Mouse (Mus musculus): ENCODE data around the gene Tssk2. TPM values are rescaled to one million over a fixed set of nuclear protein-coding genes. Genes with fewer than 3 reads are reported as not detected.

Gene Tssk2
- polyA plus RNA-seq, 1 experiment from 2014 or later, result not detected

DNA sequence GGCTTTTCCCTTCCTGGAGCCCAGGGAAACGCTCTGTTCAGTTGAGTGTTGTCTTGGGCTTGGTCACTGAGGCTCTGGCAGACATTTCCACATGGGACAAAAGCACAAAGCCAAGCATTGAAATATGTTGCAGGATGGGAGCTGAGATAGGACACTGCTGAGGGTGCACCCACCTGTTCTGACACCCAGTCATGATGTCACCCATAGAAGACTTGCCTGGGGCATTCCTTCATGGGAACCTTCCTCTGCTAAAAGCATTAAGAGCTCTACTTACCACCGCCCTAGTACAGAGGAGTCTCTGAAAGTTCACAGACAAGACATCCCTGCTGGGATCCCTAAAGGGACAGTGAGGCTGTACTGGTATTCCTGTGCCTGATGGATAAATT, 8.1 kb upstream of the Tssk2 start:
- peak overlapping the region; percentile 95 for H3K4me3 ChIP-seq (ENCODE audit: low read depth, low read length)
- H3K4me2 ChIP-seq (ENCODE audit: low read length), result peak overlapping the region; percentile 97
- H3K4me1 ChIP-seq (ENCODE audit: control insufficient read depth, insufficient read depth, low read length), result peaks cover 18% of the 10 kb centered on the region
- no peaks in the 10 kb centered on the region for H3K27me3 ChIP-seq (ENCODE audit: control insufficient read depth, insufficient read depth, low read depth, low read length)
- 39% methylated on average over 2 of the region's 2 CpGs for WGBS
- no peak overlapping the region for H3K27ac ChIP-seq (ENCODE audit: low read length)
- ATAC-seq, result no peak
- peak overlapping the region; percentile 100 for H3K9ac ChIP-seq (ENCODE audit: low read depth, low read length)
- no peaks in the 10 kb centered on the region for H3K36me3 ChIP-seq (ENCODE audit: control insufficient read depth, insufficient read depth, low read length)
- H3K9me3 ChIP-seq (replicated peaks; ENCODE audit: control insufficient read depth, low read length, poor library complexity, severe bottlenecking), result no peaks in the 10 kb centered on the region

DNA sequence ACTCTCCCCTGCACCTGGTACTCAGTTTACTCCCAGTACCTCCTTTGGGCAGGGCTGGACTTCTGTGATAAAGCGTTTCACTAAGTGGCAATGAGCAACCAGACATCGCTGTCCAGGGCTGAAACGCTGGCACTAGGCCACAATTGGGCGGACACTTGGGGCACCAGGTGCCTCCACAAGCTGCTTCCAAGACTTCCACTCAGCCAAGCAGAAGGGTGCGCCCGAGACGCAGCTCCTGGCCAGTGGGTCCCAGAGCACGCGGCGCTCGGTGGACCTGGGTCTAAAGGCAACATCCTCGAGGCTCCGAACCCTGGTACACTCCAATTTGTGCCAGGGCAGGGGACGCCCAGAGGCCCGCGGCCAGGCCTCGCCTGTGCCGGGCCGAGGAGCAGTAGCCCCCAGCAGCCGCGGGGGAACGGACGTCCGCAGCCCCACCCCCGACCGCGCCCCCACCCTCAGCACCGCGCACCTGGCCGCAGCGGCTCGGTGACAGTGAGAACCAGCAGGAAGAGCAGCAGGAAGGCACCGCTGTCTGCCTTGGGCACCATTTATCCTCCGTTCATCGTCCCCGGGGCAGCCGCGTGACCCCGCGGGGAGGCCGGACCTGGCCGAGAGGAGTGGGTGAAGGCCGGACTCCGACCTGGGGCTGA, 7.4 kb upstream of the Tssk2 start:
- no peaks in the 10 kb centered on the region for H3K36me3 ChIP-seq (ENCODE audit: control insufficient read depth, insufficient read depth, low read length)
- H3K4me3 ChIP-seq (ENCODE audit: low read depth, low read length), result peak overlapping the region; percentile 95
- H3K27me3 ChIP-seq (ENCODE audit: control insufficient read depth, insufficient read depth, low read depth, low read length), result no peaks in the 10 kb centered on the region
- ATAC-seq, result peak; percentile 63
- no peaks in the 10 kb centered on the region for H3K9me3 ChIP-seq (replicated peaks; ENCODE audit: control insufficient read depth, low read length, poor library complexity, severe bottlenecking)
- WGBS, result 0% methylated on average over 33 of the region's 44 CpGs
- H3K4me2 ChIP-seq (ENCODE audit: low read length), result peak overlapping the region; percentile 97
- peaks cover 18% of the 10 kb centered on the region for H3K4me1 ChIP-seq (ENCODE audit: control insufficient read depth, insufficient read depth, low read length)
- H3K9ac ChIP-seq (ENCODE audit: low read depth, low read length), result peak overlapping the region; percentile 100
- H3K27ac ChIP-seq (ENCODE audit: low read length), result peak overlapping the region; percentile 98

- Histone ChIP-seq H3K27ac (ENCODE audit: low read length) (peak within 1 kb of the TSS; percentile 98), H3K36me3 (ENCODE audit: control insufficient read depth, insufficient read depth, low read length) (no peaks in the 10 kb centered on the region), H3K4me1 (ENCODE audit: control insufficient read depth, insufficient read depth, low read length) (peaks cover 18% of the 10 kb centered on the region), H3K4me2 (ENCODE audit: low read length) (peak within 1 kb of the TSS; percentile 97), H3K9ac (ENCODE audit: low read depth, low read length) (peak within 1 kb of the TSS; percentile 100), H3K9me3 (replicated peaks; ENCODE audit: control insufficient read depth, low read length, poor library complexity, severe bottlenecking) (no peaks in the 10 kb centered on the region), H3K4me3 (ENCODE audit: low read depth, low read length) (peak within 1 kb of the TSS; percentile 95), H3K27me3 (ENCODE audit: control insufficient read depth, insufficient read depth, low read depth, low read length) (no peaks in the 10 kb centered on the region)
- ATAC-seq, result peak; percentile 98
- WGBS, result under 1% methylated on average over 35 of the region's 38 CpGs
These were observed 6.9 kb upstream of the Tssk2 start, which contains the start of gene Gm20518 for GRCm38 (mm10) chr16:17891567-17891959. Gene Gm20518 (minus strand): TSS chr16:17891671.

- H3K27ac ChIP-seq (ENCODE audit: low read length), result no peak overlapping the region
- H3K4me3 ChIP-seq (ENCODE audit: low read depth, low read length), result no peak overlapping the region
- no peaks in the 10 kb centered on the region for H3K9me3 ChIP-seq (replicated peaks; ENCODE audit: control insufficient read depth, low read length, poor library complexity, severe bottlenecking)
- H3K4me2 ChIP-seq (ENCODE audit: low read length), result no peak overlapping the region
- 81% methylated on average over 3 of the region's 3 CpGs for WGBS
- H3K9ac ChIP-seq (ENCODE audit: low read depth, low read length), result no peak overlapping the region
- no peaks in the 10 kb centered on the region for H3K27me3 ChIP-seq (ENCODE audit: control insufficient read depth, insufficient read depth, low read depth, low read length)
- no peaks in the 10 kb centered on the region for H3K36me3 ChIP-seq (ENCODE audit: control insufficient read depth, insufficient read depth, low read length)
- no peak for ATAC-seq
- H3K4me1 ChIP-seq (ENCODE audit: control insufficient read depth, insufficient read depth, low read length), result peaks cover 18% of the 10 kb centered on the region
These were observed 5.8 kb upstream of the Tssk2 start for GRCm38 (mm10) chr16:17892606-17893005.

- H3K4me1 ChIP-seq (ENCODE audit: control insufficient read depth, insufficient read depth, low read length), result peaks cover 18% of the 10 kb centered on the region
- no peak within 1 kb of the TSS for H3K4me2 ChIP-seq (ENCODE audit: low read length)
- 77% methylated on average over 2 of the region's 2 CpGs for whole genome bisulfite sequencing
- ATAC-seq, result no peak
- H3K27ac ChIP-seq (ENCODE audit: low read length), result no peak within 1 kb of the TSS
- H3K4me3 ChIP-seq (ENCODE audit: low read depth, low read length), result no peak within 1 kb of the TSS
- no peak within 1 kb of the TSS for H3K9ac ChIP-seq (ENCODE audit: low read depth, low read length)
- no peaks in the 10 kb centered on the region for H3K27me3 ChIP-seq (ENCODE audit: control insufficient read depth, insufficient read depth, low read depth, low read length)
- no peaks in the 10 kb centered on the region; the same call in 1 of the 2 replicates for H3K36me3 ChIP-seq (ENCODE audit: control insufficient read depth, insufficient read depth, low read length)
- H3K9me3 ChIP-seq (replicated peaks; ENCODE audit: control insufficient read depth, low read length, poor library complexity, severe bottlenecking), result no peaks in the 10 kb centered on the region
These were observed 4.5 kb upstream of the Tssk2 start, which contains the start of gene Tssk1 for GRCm38 (mm10) chr16:17893923-17894322. Gene Tssk1 (plus strand): TSS chr16:17894223.

DNA sequence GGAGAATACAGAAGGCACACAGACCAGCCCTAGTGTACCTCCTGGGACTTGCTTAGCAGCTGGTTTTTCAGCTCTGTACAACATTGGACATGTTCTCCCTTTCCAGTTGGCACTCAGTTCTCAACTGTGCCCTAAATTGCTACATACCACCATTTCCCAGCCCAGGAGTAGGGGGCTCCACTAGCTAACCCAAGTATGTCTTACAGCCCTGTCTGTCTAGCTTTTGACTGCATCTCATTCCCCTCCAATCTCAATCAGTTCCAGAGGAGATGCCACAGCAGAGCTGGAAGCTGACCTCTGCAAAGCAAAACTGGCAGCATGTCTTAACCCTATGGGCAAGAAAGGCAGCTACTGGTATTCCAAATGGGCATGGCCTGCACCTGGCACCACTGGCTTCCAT, 2.3 kb upstream of the Tssk2 start:
- no peak overlapping the region for H3K27ac ChIP-seq (ENCODE audit: low read length)
- peaks cover 5% of the 10 kb centered on the region for H3K4me1 ChIP-seq (ENCODE audit: control insufficient read depth, insufficient read depth, low read length)
- no peak overlapping the region for H3K4me2 ChIP-seq (ENCODE audit: low read length)
- no peak overlapping the region for H3K9ac ChIP-seq (ENCODE audit: low read depth, low read length)
- ATAC-seq, result no peak
- H3K4me3 ChIP-seq (ENCODE audit: low read depth, low read length), result no peak overlapping the region
- no peaks in the 10 kb centered on the region for H3K9me3 ChIP-seq (replicated peaks; ENCODE audit: control insufficient read depth, low read length, poor library complexity, severe bottlenecking)
- no peaks in the 10 kb centered on the region for H3K27me3 ChIP-seq (ENCODE audit: control insufficient read depth, insufficient read depth, low read depth, low read length)
- peaks cover 10% of the 10 kb centered on the region for H3K36me3 ChIP-seq (ENCODE audit: control insufficient read depth, insufficient read depth, low read length)

- H3K9ac ChIP-seq (ENCODE audit: low read depth, low read length), result peak within 1 kb of the TSS; percentile 76
- H3K4me1 ChIP-seq (ENCODE audit: control insufficient read depth, insufficient read depth, low read length), result peaks cover 17% of the 10 kb centered on the region
- peak within 1 kb of the TSS; percentile 86 for H3K4me3 ChIP-seq (ENCODE audit: low read depth, low read length)
- peaks cover 38% of the 10 kb centered on the region for H3K27me3 ChIP-seq (ENCODE audit: control insufficient read depth, insufficient read depth, low read depth, low read length)
- ATAC-seq, result peak; percentile 95
- peak within 1 kb of the TSS; percentile 77 for H3K4me2 ChIP-seq (ENCODE audit: low read length)
- H3K9me3 ChIP-seq (replicated peaks; ENCODE audit: control insufficient read depth, low read length, poor library complexity, severe bottlenecking), result no peaks in the 10 kb centered on the region
- peaks cover 23% of the 10 kb centered on the region for H3K36me3 ChIP-seq (ENCODE audit: control insufficient read depth, insufficient read depth, low read length)
- under 1% methylated on average over 35 of the region's 35 CpGs for WGBS
- H3K27ac ChIP-seq (ENCODE audit: low read length), result peak within 1 kb of the TSS; percentile 76
These were observed 12.7 kb downstream of the Tssk2 start, which contains the start of gene Ess2 for GRCm38 (mm10) chr16:17911052-17911595. Gene Ess2 (minus strand): TSS chr16:17911348.

GRCm38 (mm10) chr16:17914307-17915249, 16.1 kb downstream of the Tssk2 start, which contains the start of gene Gsc2:
Gene Gsc2 (minus strand): TSS chr16:17915059.
- peak within 1 kb of the TSS; percentile 35 for H3K4me3 ChIP-seq (ENCODE audit: low read depth, low read length)
- H3K4me1 ChIP-seq (ENCODE audit: control insufficient read depth, insufficient read depth, low read length), result peaks cover 17% of the 10 kb centered on the region
- no peak for ATAC-seq
- peaks cover 50% of the 10 kb centered on the region for H3K27me3 ChIP-seq (ENCODE audit: control insufficient read depth, insufficient read depth, low read depth, low read length)
- H3K9me3 ChIP-seq (replicated peaks; ENCODE audit: control insufficient read depth, low read length, poor library complexity, severe bottlenecking), result no peaks in the 10 kb centered on the region
- H3K36me3 ChIP-seq (ENCODE audit: control insufficient read depth, insufficient read depth, low read length), result no peaks in the 10 kb centered on the region
- peak within 1 kb of the TSS; percentile 51 for H3K4me2 ChIP-seq (ENCODE audit: low read length)
- H3K9ac ChIP-seq (ENCODE audit: low read depth, low read length), result peak within 1 kb of the TSS; percentile 50
- no peak within 1 kb of the TSS for H3K27ac ChIP-seq (ENCODE audit: low read length)
- WGBS, result under 1% methylated on average over 98 of the region's 106 CpGs

All from midbrain, embryonic 16.5 days (tissue).